ENCODE assay signal across 30 mouse cellular contexts in genomic region chr7:79393924-79394323, GRCm38 (mm10). TPM values are rescaled to one million over a fixed set of nuclear protein-coding genes. Genes with fewer than 3 reads are reported as not detected.
DNase-seq lines count a peak whose midpoint lies in the region; ATAC-seq and TF ChIP-seq lines count a peak whose summit lies in the region.
"Had no signal": no experiment of that assay in that cellular context is flagged by ENCODE, and none has a peak within 500 bp of the region (broad histone marks: within the 10 kb centered on the region; RNA-seq: fewer than 3 reads in every experiment).

No protein-coding gene starts in this region.

- no peak overlapping the region for H3K9ac ChIP-seq in liver, embryonic 12.5 days
- no peak overlapping the region for H3K9ac ChIP-seq in liver, embryonic 11.5 days (ENCODE audit: low read depth, low read length)
- H3K9ac ChIP-seq in ES-E14 (ENCODE audit: insufficient read depth, low read depth, low read length, poor library complexity, severe bottlenecking), result peak overlapping the region; percentile 34; the same call in 1 of the 2 replicates
- H3K9ac ChIP-seq: embryonic facial prominence, embryonic 13.5 days; forebrain, embryonic 15.5 days; heart, embryonic 12.5 days; heart, embryonic 15.5 days; hindbrain, embryonic 12.5 days; hindbrain, embryonic 15.5 days had no signal

- TF ChIP-seq CTCF in E14TG2a.4 (conservative IDR thresholded peaks at IDR 0.05; ENCODE audit: low read length), result no peak
- no peak for TF ChIP-seq CTCF in thymus, adult 2 months (IDR thresholded peaks at IDR 0.05; ENCODE audit: borderline replicate concordance, control insufficient read depth, extremely low read depth, insufficient read depth, low read length, poor library complexity)

- H3K27me3 ChIP-seq in liver, embryonic 12.5 days (replicated peaks), result no peaks in the 10 kb centered on the region
- no peaks in the 10 kb centered on the region for H3K27me3 ChIP-seq in liver, embryonic 11.5 days (replicated peaks; ENCODE audit: control insufficient read depth, insufficient read depth, low read length)
- no peaks in the 10 kb centered on the region for H3K27me3 ChIP-seq in E14TG2a.4 (ENCODE audit: insufficient read depth, low read length)
- H3K27me3 ChIP-seq in thymus, adult 2 months (ENCODE audit: control insufficient read depth, insufficient read depth, low read length), result no peaks in the 10 kb centered on the region
- H3K27me3 ChIP-seq: CH12.LX; embryonic facial prominence, embryonic 13.5 days; forebrain, embryonic 15.5 days; heart, embryonic 12.5 days; heart, embryonic 15.5 days; hindbrain, embryonic 12.5 days; hindbrain, embryonic 15.5 days; Patski had no signal

- peaks cover 19% of the 10 kb centered on the region for H3K4me1 ChIP-seq in liver, embryonic 12.5 days
- peaks cover 5% of the 10 kb centered on the region; the same call in 1 of the 2 replicates for H3K4me1 ChIP-seq in liver, embryonic 11.5 days (replicated peaks; ENCODE audit: control insufficient read depth, insufficient read depth, low read length)
- peaks cover 79% of the 10 kb centered on the region for H3K4me1 ChIP-seq in E14TG2a.4 (replicated peaks; ENCODE audit: low read depth, low read length)
- peaks cover 14% of the 10 kb centered on the region in 2 experiments; a peak in 3 of 4 replicates for H3K4me1 ChIP-seq in ES-E14 (ENCODE audit: control insufficient read depth in 2 of 2, insufficient read depth in 2 of 2, low read length in 2 of 2, poor library complexity in 1 of 2)
- peaks cover 2% of the 10 kb centered on the region for H3K4me1 ChIP-seq in thymus, adult 2 months (replicated peaks; ENCODE audit: control insufficient read depth, insufficient read depth, low read length)

- DNase-seq in liver, embryonic 11.5 days (ENCODE audit: low spot score), result no peak
- DNase-seq in ES-E14 (ENCODE audit: low read depth, low spot score), result no peak
- no peak for DNase-seq in left cerebral cortex, adult 11 months (ENCODE audit: low spot score)
- no peak for DNase-seq in thymus, adult 2 months
- DNase-seq: adrenal gland, adult 8-10 months; adrenal gland, postnatal 25 days; cerebellum, adult 11-12 months; cerebellum, adult 8-10 months; cerebellum, postnatal 10 days; cerebellum, postnatal 36 days; embryo, embryonic 11 days; gastrocnemius, postnatal 25 days; heart, adult 18-20 months; heart, postnatal 10 days had no signal

- TF ChIP-seq POLR2A in thymus, adult 2 months (IDR thresholded peaks at IDR 0.05; ENCODE audit: control insufficient read depth, extremely low read depth, insufficient read depth, low read length, poor library complexity), result no peak

- ATAC-seq in liver, embryonic 12.5 days, result no peak
- ATAC-seq in liver, embryonic 11.5 days (replicated peaks; ENCODE audit: low FRiP score), result no peak
- ATAC-seq: activated CD4-positive, CD25-positive, alpha-beta regulatory T cell, adult 4 months; forebrain, embryonic 15.5 days; intestine, postnatal 0 days; Patski had no signal

- no peaks in the 10 kb centered on the region for H3K9me3 ChIP-seq in liver, embryonic 12.5 days (replicated peaks)
- H3K9me3 ChIP-seq in liver, embryonic 11.5 days (ENCODE audit: control insufficient read depth, low read length), result no peaks in the 10 kb centered on the region
- H3K9me3 ChIP-seq in E14TG2a.4 (ENCODE audit: low read length) (no peaks in the 10 kb centered on the region), ES-E14 (ENCODE audit: control insufficient read depth, insufficient read depth, low read depth, low read length) (no peaks in the 10 kb centered on the region)
- H3K9me3 ChIP-seq: embryonic facial prominence, embryonic 10.5 days; embryonic facial prominence, embryonic 13.5 days; forebrain, embryonic 15.5 days; G1E; heart, embryonic 12.5 days; heart, embryonic 15.5 days; hindbrain, embryonic 12.5 days; hindbrain, embryonic 15.5 days had no signal

- H3K27ac ChIP-seq in liver, embryonic 12.5 days, result no peak overlapping the region
- H3K27ac ChIP-seq in liver, embryonic 11.5 days (ENCODE audit: low read depth, low read length), result no peak overlapping the region
- peak overlapping the region; percentile 89; the same call in 1 of the 2 replicates for H3K27ac ChIP-seq in ES-E14 (ENCODE audit: insufficient read depth, low read depth, low read length, poor library complexity, severe bottlenecking)
- no peak overlapping the region for H3K27ac ChIP-seq in thymus, adult 2 months (ENCODE audit: control insufficient read depth, insufficient read depth, low read length)
- H3K27ac ChIP-seq: embryonic facial prominence, embryonic 10.5 days; embryonic facial prominence, embryonic 13.5 days; forebrain, embryonic 15.5 days; heart, embryonic 15.5 days; hindbrain, embryonic 12.5 days; hindbrain, embryonic 15.5 days had no signal

- no peak overlapping the region for H3K4me3 ChIP-seq in liver, embryonic 12.5 days
- no peak overlapping the region for H3K4me3 ChIP-seq in liver, embryonic 11.5 days (ENCODE audit: low read depth, low read length)
- H3K4me3 ChIP-seq in E14TG2a.4 (replicated peaks; ENCODE audit: low read length) (peak overlapping the region; percentile 94), ES-E14 (ENCODE audit: insufficient read depth in 1 of 2, low read depth in 1 of 2, low read length in 2 of 2, poor library complexity in 1 of 2, severe bottlenecking in 1 of 2) (peak overlapping the region; percentile 69 to 79)
- no peak overlapping the region for H3K4me3 ChIP-seq in thymus, adult 2 months (ENCODE audit: control insufficient read depth, insufficient read depth, low read length)
- H3K4me3 ChIP-seq: embryonic facial prominence, embryonic 13.5 days; forebrain, embryonic 15.5 days; heart, embryonic 12.5 days; heart, embryonic 15.5 days; hindbrain, embryonic 12.5 days; hindbrain, embryonic 15.5 days had no signal

- in situ Hi-C loops in ES-E14 (cut with MboI; ENCODE audit: low sequenced_read_pairs in 2 of 2, unreplicated experiment in 2 of 2), result no loop called here

- H3K36me3 ChIP-seq in liver, embryonic 12.5 days, result peaks cover 22% of the 10 kb centered on the region
- H3K36me3 ChIP-seq in liver, embryonic 11.5 days (ENCODE audit: control insufficient read depth, insufficient read depth, low read length), result peaks cover 2% of the 10 kb centered on the region; the same call in 1 of the 2 replicates
- H3K36me3 ChIP-seq in E14TG2a.4 (ENCODE audit: insufficient read depth, low read length), result peaks cover 11% of the 10 kb centered on the region
- peaks cover 2% of the 10 kb centered on the region; the same call in 1 of the 2 replicates for H3K36me3 ChIP-seq in ES-E14 (ENCODE audit: control insufficient read depth, insufficient read depth, low read length, poor library complexity, severe bottlenecking)
- H3K36me3 ChIP-seq in thymus, adult 2 months (ENCODE audit: control insufficient read depth, insufficient read depth, low read length), result no peaks in the 10 kb centered on the region
- H3K36me3 ChIP-seq: embryonic facial prominence, embryonic 13.5 days; forebrain, embryonic 15.5 days; heart, embryonic 12.5 days; heart, embryonic 15.5 days; hindbrain, embryonic 12.5 days; hindbrain, embryonic 15.5 days had no signal

- peak overlapping the region; percentile 93; the same call in 1 of the 2 replicates for H3K4me2 ChIP-seq in liver, embryonic 12.5 days
- no peak overlapping the region for H3K4me2 ChIP-seq in liver, embryonic 11.5 days
- H3K4me2 ChIP-seq: forebrain, embryonic 15.5 days; heart, embryonic 12.5 days; heart, embryonic 15.5 days; hindbrain, embryonic 12.5 days; hindbrain, embryonic 15.5 days had no signal

- 83% methylated on average over 7 of the region's 7 CpGs for WGBS in liver, embryonic 12.5 days (ENCODE audit: insufficient replicate concordance)
- WGBS in liver, embryonic 11.5 days, result 91% methylated on average over 7 of the region's 7 CpGs
- WGBS in thymus, adult 2 months, result 98% methylated on average over 7 of the region's 7 CpGs

TF ChIP-seq in ES-E14, 5 proteins besides CTCF, POLR2A, EP300 and RAD21:
- TF ChIP-seq CHD2 (IDR thresholded peaks at IDR 0.05; ENCODE audit: low read depth, low read length) (no peak), HCFC1 (IDR thresholded peaks at IDR 0.05; ENCODE audit: borderline replicate concordance, insufficient read depth, low read length) (no peak), ZNF384 (IDR thresholded peaks at IDR 0.05; ENCODE audit: low read depth, low read length) (no peak), MAFK (IDR thresholded peaks at IDR 0.05; ENCODE audit: insufficient read depth, low read depth, low read length) (no peak), ZC3H11A (IDR thresholded peaks at IDR 0.05; ENCODE audit: borderline replicate concordance, low read depth, low read length) (no peak)
TF ChIP-seq in ES-E14: peak in this region for 0.

RNA-seq across cellular contexts. Expression of gene Fanci, which starts 2.2 kb away (rescaled TPM):
- 13.8 and 14.4 TPM in 2 replicates for polyA plus RNA-seq in liver, embryonic 12.5 days (2016; fragmentation: Nextera tagmentation; extraction: Ambion mirVana)
- 17.2 and 20.9 TPM in 2 replicates for polyA plus RNA-seq in liver, embryonic 11.5 days (2014; fragmentation: Nextera tagmentation; extraction: Ambion mirVana)
- total RNA-seq in ES-E14 (2012; rRNA removed), result 31.9 and 33.0 TPM in 2 replicates
- polyA plus RNA-seq in thymus, adult 2 months (2012; rRNA removed), result 7.8 and 10.1 TPM in 2 replicates
- total RNA-seq: gastrocnemius, adult 8-10 months had no signal

RNA-seq across cellular contexts. Expression of gene Rlbp1, which starts 7.1 kb away (rescaled TPM):
- polyA plus RNA-seq in liver, embryonic 12.5 days (2016; fragmentation: Nextera tagmentation; extraction: Ambion mirVana), result 0.10 TPM in 1 of 2 replicates, not detected in the other
- 0.45 TPM in 1 of 2 replicates, not detected in the other for polyA plus RNA-seq in liver, embryonic 11.5 days (2014; fragmentation: Nextera tagmentation; extraction: Ambion mirVana)
- total RNA-seq in ES-E14 (2012; rRNA removed), result 5.9 and 8.1 TPM in 2 replicates
- polyA plus RNA-seq in thymus, adult 2 months (2012; rRNA removed), result 0.11 and 0.78 TPM in 2 replicates
- total RNA-seq: G1E; gastrocnemius, adult 8-10 months; gastrocnemius, postnatal 25 days; heart, adult 18-20 months; heart, postnatal 10 days; hematopoietic stem cell, adult 5-6 weeks had no signal
- polyA plus RNA-seq: G1E; heart, embryonic 12.5 days; heart, embryonic 15.5 days; Patski had no signal

Comparison
In these comparisons a context has a peak if more than half of its experiments do, and no peak if none do; other contexts are left out.
1. H3K4me3 ChIP-seq: peak in E14TG2a.4 (single experiment) and ES-E14 (2 of 2); none in liver, embryonic 12.5 days (single experiment), liver, embryonic 11.5 days (single experiment) and thymus, adult 2 months (single experiment).